Mouse (Mus musculus) megakaryocyte, embryonic 14.5 days (primary cell): ENCODE results near the gene Gm21885.

ENCODE experiments used
- FLI1 ChIP-seq: IDR thresholded peaks from 2 replicates; pipeline ENCODE4 v1.6.1; 2012; ENCODE audit warnings: low read length, inconsistent platforms, mixed read lengths
- GATA1 ChIP-seq: IDR thresholded peaks from 3 replicates; pipeline ENCODE4 v1.6.1; 2012; ENCODE audit warnings: mixed read lengths, low read length, inconsistent platforms, borderline replicate concordance

GRCm38 (mm10) chr11:94283536-94284099 is 1.9 kb downstream of the Gm21885 start:
- TF ChIP-seq FLI1 (no peak), GATA1 (no peak)
